Mouse (Mus musculus) lung, embryonic 15.5 days (tissue): ENCODE data around the gene Cyth1. TPM values are rescaled to one million over a fixed set of nuclear protein-coding genes. Genes with fewer than 3 reads are reported as not detected.

Experiments used
- ATAC-seq: fragments of 200-750 bp; cut with Nextera tagmentation; 2 replicates; pipeline ENCODE4 v1.8.0; 2017; ENCODE audit warnings: moderate number of reproducible peaks, borderline replicate concordance; ENCODE audit not compliant: low FRiP score, low TSS enrichment; ENCODE audit errors: extremely low read depth
- H3K27ac ChIP-seq: fragments of 300-500 bp; sonication (generic); 2 replicates; pipeline ENCODE4 v1.5.1; 2015; ENCODE audit warnings: moderate library complexity, mild to moderate bottlenecking, inconsistent platforms
- H3K27me3 ChIP-seq: fragments of 300-500 bp; sonication (generic); 2 replicates; pipeline ENCODE4 v1.6.1; 2015; ENCODE audit warnings: inconsistent platforms
- H3K36me3 ChIP-seq: fragments of 300-500 bp; sonication (generic); 2 replicates; pipeline ENCODE4 v1.6.1; 2015; ENCODE audit warnings: inconsistent platforms
- H3K4me1 ChIP-seq: fragments of 300-500 bp; sonication (generic); 2 replicates; pipeline ENCODE4 v1.6.1; 2015; ENCODE audit warnings: inconsistent platforms
- H3K4me2 ChIP-seq: fragments of 300-500 bp; sonication (generic); 2 replicates; pipeline ENCODE4 v1.6.1; 2015; ENCODE audit warnings: inconsistent platforms, mild to moderate bottlenecking, moderate library complexity
- H3K4me3 ChIP-seq: fragments of 300-500 bp; sonication (generic); 2 replicates; pipeline ENCODE4 v1.5.1; 2015; ENCODE audit warnings: mild to moderate bottlenecking, inconsistent platforms
- H3K9ac ChIP-seq: fragments of 300-500 bp; sonication (generic); 2 replicates; pipeline ENCODE4 v1.6.1; 2015; ENCODE audit warnings: inconsistent platforms
- H3K9me3 ChIP-seq: fragments of 300-500 bp; sonication (generic); 2 replicates; pipeline ENCODE4 v1.6.1; 2016; ENCODE audit warnings: inconsistent platforms
- WGBS: fragments of 180-500 bp; shearing (Covaris S2); methylation state at CpG from one replicate; pipeline ENCODE4 v1.1.7; 2015; 5-methylcytosine and 5-hydroxymethylcytosine counted together
- polyA plus RNA-seq: library from polyadenylated mRNA; unstranded; fragments of >200 nt; fragmentation: Nextera tagmentation; extraction: Ambion mirVana; gene quantifications from 2 replicates; pipeline ENCODE4 v1.2.1, GENCODE M21; 2015

Cyth1 gene
- polyA plus RNA-seq, 1 experiment from 2014 or later: 17.7 TPM

DNA sequence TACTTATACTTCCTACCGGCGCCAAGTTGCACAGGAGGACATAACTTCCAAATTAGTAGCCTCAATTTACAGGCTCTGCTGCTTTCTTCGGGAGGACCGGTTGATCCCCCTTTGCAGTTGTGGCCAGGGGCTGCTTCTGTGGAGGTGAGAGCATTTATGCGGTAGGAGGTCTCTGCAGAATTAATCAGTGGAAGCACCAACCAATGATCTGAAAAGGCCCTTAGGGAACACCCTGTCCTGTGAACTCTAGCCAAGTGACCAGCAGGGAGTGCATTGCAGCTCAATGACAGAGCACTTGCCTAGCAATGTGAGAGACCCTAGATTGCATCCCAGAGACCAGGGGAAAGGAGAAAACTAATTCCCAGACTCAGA, 606 bp upstream of the Cyth1 start:
- WGBS: 0% methylated on average over 5 of the region's 5 CpGs

DNA sequence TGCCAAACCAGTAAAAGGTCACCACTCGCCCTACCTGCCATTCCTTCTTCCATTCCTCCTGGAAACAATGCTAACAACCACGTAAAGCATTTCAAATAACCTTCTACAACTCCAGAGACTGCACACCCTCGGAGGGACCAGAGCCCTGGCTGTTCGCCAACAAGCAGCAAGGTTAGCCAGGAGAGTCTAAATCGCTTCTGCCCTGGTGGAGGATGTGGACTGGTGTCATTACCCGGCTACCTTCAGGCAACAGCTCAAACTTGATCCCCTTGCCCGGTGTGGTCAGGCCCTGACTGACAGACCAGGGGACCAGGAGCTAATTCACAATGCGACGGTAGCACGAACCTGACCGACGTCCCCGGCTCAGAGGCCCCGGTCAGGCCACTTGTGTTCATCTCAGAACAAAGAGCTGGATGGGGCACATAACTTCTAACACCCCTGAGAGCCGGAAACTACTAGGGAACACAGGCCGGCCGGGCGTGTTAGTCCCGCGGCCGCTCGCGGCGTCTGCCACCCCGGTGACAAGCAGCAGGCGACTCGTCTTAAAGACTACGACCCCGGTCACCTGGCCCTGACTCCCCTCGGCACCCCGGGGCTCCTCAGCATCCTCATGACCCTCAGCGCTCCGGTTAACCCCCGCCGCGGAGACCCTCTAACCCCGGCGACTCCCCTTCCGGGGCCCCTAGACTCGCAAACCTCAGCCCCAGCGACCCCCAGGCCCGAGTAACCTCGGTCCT, 865 bp downstream of the Cyth1 start:
- peak overlapping the region; percentile 86 for H3K4me3 ChIP-seq
- H3K4me2 ChIP-seq: peak overlapping the region; percentile 76
- H3K9me3 ChIP-seq: no peaks in the 10 kb centered on the region
- H3K27me3 ChIP-seq: no peaks in the 10 kb centered on the region
- H3K27ac ChIP-seq: peak overlapping the region; percentile 83
- ATAC-seq: peak; percentile 13
- no peaks in the 10 kb centered on the region for H3K36me3 ChIP-seq
- peaks cover 20% of the 10 kb centered on the region for H3K4me1 ChIP-seq
- under 1% methylated on average over 43 of the region's 43 CpGs for WGBS
- H3K9ac ChIP-seq: peak overlapping the region; percentile 85

More for the DNA sequence above, 606 bp upstream of the Cyth1 start:
- Histone ChIP-seq H3K4me1 (peaks cover 25% of the 10 kb centered on the region), H3K27me3 (no peaks in the 10 kb centered on the region), H3K9ac (peak overlapping the region; percentile 38), H3K36me3 (no peaks in the 10 kb centered on the region), H3K27ac (peak overlapping the region; percentile 85), H3K9me3 (no peaks in the 10 kb centered on the region), H3K4me3 (peak overlapping the region; percentile 86), H3K4me2 (peak overlapping the region; percentile 76)
- peak; percentile 21; the same call in 1 of the 2 replicates for ATAC-seq

DNA sequence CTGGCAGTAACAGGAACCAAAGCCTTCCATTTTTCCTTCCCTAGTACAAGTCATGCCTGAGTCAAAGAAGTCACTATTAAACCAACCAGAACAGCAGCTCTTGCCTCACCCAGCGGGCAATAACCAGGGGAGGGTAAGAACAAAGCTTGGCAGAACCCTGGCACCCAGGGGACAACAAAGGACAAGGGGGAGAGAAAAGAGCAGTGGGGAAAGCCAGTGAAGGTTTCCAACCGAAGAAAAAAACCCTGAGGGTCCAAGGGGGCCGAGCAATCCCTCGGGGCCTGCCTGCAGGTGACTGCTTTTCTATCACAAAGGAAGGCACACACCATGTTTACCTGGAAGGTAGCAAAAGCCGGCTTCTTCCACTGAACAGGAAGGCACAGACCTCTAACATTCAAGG, 1.7 kb downstream of the Cyth1 start:
- no peaks in the 10 kb centered on the region for H3K9me3 ChIP-seq
- peaks cover 27% of the 10 kb centered on the region for H3K4me1 ChIP-seq
- H3K27me3 ChIP-seq: no peaks in the 10 kb centered on the region
- H3K27ac ChIP-seq: peak overlapping the region; percentile 83
- peak overlapping the region; percentile 85 for H3K9ac ChIP-seq
- H3K4me3 ChIP-seq: peak overlapping the region; percentile 86
- no peaks in the 10 kb centered on the region for H3K36me3 ChIP-seq
- 53% methylated on average over 5 of the region's 5 CpGs for WGBS
- H3K4me2 ChIP-seq: peak overlapping the region; percentile 76
- no peak for ATAC-seq

DNA sequence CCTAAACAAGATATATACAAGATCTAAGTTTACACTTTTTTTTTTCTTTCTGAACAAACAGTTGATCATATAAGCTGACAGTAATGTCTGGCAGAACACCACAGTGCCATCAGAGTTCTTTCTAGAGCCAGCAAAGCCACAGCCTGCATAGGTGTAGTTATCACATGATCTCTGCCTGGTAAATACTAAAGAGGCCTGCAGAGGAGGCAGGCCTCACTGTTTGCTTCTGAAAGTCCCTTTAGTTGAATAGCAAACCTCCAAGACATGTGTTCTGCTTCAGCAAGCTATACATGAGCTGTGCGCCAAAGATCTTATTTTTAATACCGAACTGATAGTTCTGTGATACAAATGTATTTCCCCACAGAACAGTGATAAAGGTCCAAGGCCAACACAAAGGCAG, 3.3 kb downstream of the Cyth1 start:
- Histone ChIP-seq H3K9ac (no peak overlapping the region), H3K9me3 (no peaks in the 10 kb centered on the region), H3K4me1 (peaks cover 37% of the 10 kb centered on the region), H3K27ac (no peak overlapping the region), H3K27me3 (no peaks in the 10 kb centered on the region), H3K36me3 (no peaks in the 10 kb centered on the region), H3K4me3 (no peak overlapping the region), H3K4me2 (no peak overlapping the region)
- ATAC-seq: no peak
- WGBS: 82% methylated on average over 2 of the region's 2 CpGs

DNA sequence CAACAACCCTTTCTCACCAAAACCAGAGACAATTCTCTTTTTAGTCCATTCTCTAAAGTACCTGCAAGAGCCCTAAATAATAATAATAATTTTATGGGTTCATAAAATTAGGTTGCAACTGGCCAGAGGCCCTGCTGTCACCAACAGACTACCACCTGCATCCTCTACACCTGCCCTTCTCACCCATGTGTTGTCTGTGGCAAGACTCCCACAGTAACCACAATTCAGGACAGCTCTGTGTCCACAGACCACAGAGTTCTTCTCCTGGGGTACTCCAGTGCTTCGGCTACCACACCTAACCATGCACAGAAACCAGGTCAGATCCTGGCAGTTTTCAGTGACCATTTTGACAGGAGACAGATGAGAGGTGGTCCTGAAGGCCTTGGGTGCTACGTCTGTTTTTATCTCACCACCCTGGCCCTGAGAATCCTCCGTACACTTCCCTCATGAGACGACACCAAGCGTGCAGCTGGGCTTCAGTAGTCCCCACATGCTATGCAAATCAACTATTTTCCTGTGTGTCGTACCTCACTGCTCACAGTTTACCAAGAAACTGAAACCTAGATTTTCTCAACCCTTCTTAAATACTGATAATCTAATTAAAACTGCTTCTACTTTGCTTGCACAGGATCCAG, 4.6 kb downstream of the Cyth1 start:
- no peak overlapping the region for H3K27ac ChIP-seq
- H3K4me1 ChIP-seq: peaks cover 43% of the 10 kb centered on the region
- no peak overlapping the region for H3K4me2 ChIP-seq
- H3K9ac ChIP-seq: no peak overlapping the region
- no peaks in the 10 kb centered on the region for H3K27me3 ChIP-seq
- ATAC-seq: no peak
- no peaks in the 10 kb centered on the region for H3K9me3 ChIP-seq
- 83% methylated on average over 6 of the region's 6 CpGs for WGBS
- no peaks in the 10 kb centered on the region for H3K36me3 ChIP-seq
- no peak overlapping the region for H3K4me3 ChIP-seq

DNA sequence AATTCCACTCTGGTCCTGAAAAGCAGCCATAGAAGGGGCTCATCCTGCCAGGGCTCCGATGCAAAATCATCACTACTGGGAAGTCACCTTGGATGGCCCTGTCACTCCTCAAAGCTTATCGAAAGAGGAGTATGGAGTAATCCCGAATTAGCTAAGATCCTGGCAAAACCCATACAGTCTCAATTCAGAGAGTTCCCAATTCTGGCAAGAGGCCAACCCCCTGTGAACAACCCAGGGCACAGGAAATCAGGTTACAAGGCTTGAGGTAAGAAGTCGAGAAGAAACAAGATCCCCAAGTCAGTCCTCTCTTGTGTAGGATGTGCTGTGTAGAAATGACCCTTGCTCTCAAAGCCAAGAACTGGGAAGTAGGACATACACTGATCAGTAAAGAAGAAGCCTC, 5.9 kb downstream of the Cyth1 start:
- no peak overlapping the region for H3K9ac ChIP-seq
- 59% methylated on average over 4 of the region's 4 CpGs for WGBS
- no peak overlapping the region for H3K4me3 ChIP-seq
- no peaks in the 10 kb centered on the region for H3K27me3 ChIP-seq
- no peak overlapping the region for H3K27ac ChIP-seq
- no peaks in the 10 kb centered on the region for H3K36me3 ChIP-seq
- no peak overlapping the region for H3K4me2 ChIP-seq
- H3K9me3 ChIP-seq: no peaks in the 10 kb centered on the region
- ATAC-seq: no peak
- H3K4me1 ChIP-seq: peaks cover 53% of the 10 kb centered on the region

DNA sequence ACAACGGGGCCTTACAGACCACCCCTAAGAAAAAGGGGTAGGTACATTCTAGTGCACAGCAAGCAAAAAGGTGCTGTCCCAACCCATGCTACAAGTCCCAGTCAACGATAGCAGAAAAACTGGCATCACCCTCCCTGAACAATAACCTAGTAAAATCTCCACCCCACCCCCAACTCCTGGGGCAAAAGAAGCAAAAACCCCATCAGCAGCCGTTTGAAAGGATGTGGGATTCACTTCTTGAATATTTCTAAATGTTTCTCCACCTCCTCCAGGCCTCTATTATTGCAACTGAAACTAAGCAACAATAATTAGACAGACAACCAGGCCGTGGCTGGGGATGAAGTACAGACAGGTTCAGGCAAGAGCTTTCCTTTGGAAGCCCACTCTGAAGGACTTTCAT, 8.0 kb downstream of the Cyth1 start:
- Histone ChIP-seq H3K9ac (no peak overlapping the region), H3K27me3 (no peaks in the 10 kb centered on the region), H3K4me3 (no peak overlapping the region), H3K9me3 (no peaks in the 10 kb centered on the region), H3K4me1 (peaks cover 51% of the 10 kb centered on the region), H3K36me3 (no peaks in the 10 kb centered on the region), H3K4me2 (no peak overlapping the region), H3K27ac (no peak overlapping the region)
- no peak for ATAC-seq
- WGBS: 55% methylated on average over 4 of the region's 4 CpGs

DNA sequence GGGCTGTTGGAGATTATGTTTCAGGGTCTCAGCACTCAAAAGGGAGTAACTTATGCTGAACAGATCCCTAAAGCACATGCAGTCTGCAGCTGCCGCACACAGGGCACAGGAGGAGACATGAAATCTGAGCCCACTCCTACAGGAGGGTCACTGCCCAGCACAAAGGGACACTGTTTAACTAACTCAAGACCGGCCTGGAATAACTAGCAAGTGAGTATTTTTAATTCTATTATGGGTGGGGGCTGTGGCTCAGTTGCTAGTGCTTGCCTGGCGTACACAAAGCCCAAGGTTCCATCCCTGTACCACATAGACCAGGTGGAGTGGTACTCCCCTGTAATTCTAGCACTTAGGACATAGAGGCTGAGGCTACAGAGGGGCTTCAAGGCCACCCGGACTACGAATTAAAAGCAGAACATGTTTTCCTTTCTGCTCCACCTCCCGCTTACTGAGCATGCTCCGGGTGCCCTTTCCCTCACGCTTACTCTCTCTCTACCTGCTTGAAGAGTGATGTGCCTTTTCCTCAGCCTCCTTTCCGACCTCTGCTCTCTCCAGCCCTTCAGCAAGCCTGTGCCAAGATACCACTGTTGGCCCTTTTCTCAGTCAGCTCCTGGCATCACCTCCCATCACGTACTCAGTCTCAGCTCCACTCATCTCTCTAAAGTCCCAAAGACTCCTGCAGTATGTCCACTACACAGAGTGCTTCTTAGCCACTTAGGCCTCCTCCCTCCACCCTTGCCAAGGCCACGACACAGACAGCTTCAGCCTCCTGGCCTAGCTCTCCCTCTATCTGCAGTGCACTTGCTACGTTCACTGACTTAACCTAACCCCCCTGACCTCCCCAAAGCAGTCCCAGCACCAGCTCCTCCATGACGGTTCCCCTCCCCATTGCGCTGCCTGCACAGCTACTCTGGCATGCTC, 8.9 kb downstream of the Cyth1 start:
- H3K27ac ChIP-seq: peak overlapping the region; percentile 25
- no peaks in the 10 kb centered on the region for H3K9me3 ChIP-seq
- H3K4me3 ChIP-seq: no peak overlapping the region
- 47% methylated on average over 14 of the region's 14 CpGs for WGBS
- no peaks in the 10 kb centered on the region for H3K36me3 ChIP-seq
- H3K4me2 ChIP-seq: no peak overlapping the region
- no peaks in the 10 kb centered on the region for H3K27me3 ChIP-seq
- peak; percentile 31; the same call in 1 of the 2 replicates for ATAC-seq
- H3K4me1 ChIP-seq: peaks cover 56% of the 10 kb centered on the region
- H3K9ac ChIP-seq: no peak overlapping the region; the same call in 1 of the 2 replicates

DNA sequence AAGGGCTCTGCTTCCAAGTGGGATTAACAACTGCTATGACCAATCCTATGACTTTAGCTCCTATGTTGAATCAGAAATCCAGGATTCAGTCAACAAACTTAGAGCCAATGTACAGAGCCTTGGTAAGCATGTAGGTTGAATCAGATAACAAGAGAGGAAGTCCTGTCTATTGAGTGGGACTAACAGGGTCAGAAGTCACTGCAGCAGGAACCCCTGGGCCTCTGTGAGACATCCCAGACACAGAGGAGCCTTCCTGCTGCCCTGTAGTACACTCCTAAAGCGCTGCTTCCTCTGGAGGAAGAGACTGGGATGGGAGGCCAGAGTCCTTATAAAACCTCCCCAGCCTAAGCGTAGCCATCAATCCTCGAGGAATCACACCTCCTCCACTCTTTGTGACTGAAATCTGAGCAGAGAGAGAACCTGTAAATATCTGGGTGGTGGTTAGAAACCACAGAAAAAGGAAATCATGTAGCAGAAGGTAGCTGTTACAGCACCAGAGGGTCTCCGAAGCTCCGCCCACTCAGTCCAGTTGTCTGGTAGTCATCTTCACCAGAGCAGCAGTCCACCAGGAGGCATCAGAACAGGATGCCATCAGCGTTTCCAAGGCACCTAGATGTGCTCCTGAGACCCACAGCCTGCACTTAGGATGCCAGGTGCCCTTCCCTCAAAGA, 11.7 kb downstream of the Cyth1 start:
- peak overlapping the region; percentile 46 for H3K27ac ChIP-seq
- H3K4me1 ChIP-seq: peaks cover 57% of the 10 kb centered on the region
- no peaks in the 10 kb centered on the region for H3K36me3 ChIP-seq
- no peak; the same call in 1 of the 2 replicates for ATAC-seq
- WGBS: 57% methylated on average over 6 of the region's 6 CpGs
- H3K4me3 ChIP-seq: no peak overlapping the region
- no peak overlapping the region for H3K9ac ChIP-seq
- no peaks in the 10 kb centered on the region for H3K9me3 ChIP-seq
- H3K27me3 ChIP-seq: no peaks in the 10 kb centered on the region
- H3K4me2 ChIP-seq: no peak overlapping the region

DNA sequence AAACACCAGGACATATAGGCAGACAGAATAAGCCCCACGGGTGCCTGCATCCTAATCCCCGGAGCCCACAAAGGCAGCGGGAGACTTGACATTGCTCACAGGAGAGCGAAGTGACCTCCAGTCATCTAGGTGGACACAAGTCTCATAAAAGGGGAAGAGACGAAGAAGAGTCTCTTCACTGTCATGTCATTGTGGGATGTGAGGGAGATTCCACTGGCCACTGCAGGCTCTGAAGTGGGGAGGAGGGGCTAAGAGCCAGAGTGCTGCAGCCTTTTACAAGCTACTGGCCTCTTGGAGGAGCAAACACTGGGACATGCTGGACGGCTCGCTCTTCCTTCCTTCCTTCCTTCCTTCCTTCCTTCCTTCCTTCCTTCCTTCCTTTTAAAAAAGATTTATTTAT, 13.5 kb downstream of the Cyth1 start:
- Histone ChIP-seq H3K9me3 (no peaks in the 10 kb centered on the region), H3K9ac (no peak overlapping the region), H3K4me1 (peaks cover 45% of the 10 kb centered on the region), H3K27me3 (no peaks in the 10 kb centered on the region), H3K36me3 (no peaks in the 10 kb centered on the region), H3K27ac (peak overlapping the region; percentile 56), H3K4me2 (no peak overlapping the region), H3K4me3 (no peak overlapping the region)
- no peak for ATAC-seq
- WGBS: 60% methylated on average over 7 of the region's 7 CpGs

DNA sequence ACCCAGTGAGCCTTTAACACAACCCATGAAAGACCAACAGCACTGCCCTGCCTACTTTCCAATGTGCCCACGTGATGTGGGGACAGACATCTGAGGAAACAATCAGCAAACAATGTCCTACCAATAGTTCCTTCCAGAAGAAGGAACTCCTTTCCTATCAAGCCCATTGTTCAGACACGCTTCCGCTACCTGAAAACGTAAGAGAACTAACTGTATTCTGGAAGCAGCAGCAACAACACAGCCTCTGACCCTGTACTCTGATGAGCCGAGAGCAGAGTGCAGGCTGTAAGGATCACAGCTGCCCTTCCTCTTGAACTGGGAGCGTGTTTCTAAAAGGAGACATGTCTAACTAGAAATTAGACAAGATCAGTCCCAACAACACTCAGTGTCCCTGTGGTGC, 13.9 kb downstream of the Cyth1 start:
- H3K4me3 ChIP-seq: no peak overlapping the region
- H3K9ac ChIP-seq: no peak overlapping the region
- H3K27ac ChIP-seq: peak overlapping the region; percentile 56
- WGBS: 62% methylated on average over 6 of the region's 6 CpGs
- peaks cover 41% of the 10 kb centered on the region for H3K4me1 ChIP-seq
- no peak for ATAC-seq
- no peaks in the 10 kb centered on the region for H3K9me3 ChIP-seq
- H3K36me3 ChIP-seq: no peaks in the 10 kb centered on the region
- no peaks in the 10 kb centered on the region for H3K27me3 ChIP-seq
- no peak overlapping the region for H3K4me2 ChIP-seq
